Mouse (Mus musculus) heart, postnatal 25 days (tissue): ENCODE measurements around the gene Ltv1. TPM values are rescaled to one million over a fixed set of nuclear protein-coding genes. Genes with fewer than 3 reads are reported as not detected.

Experiments used
- DNase-seq: peaks from one replicate; pipeline ENCODE4 v3.0.0; 2022; ENCODE audit warnings: low spot score
- intact Hi-C: fragments of 180-260 bp; cut with DNase I; formaldehyde crosslinking; loops from one replicate; pipeline ENCODE4 v1.15.1; 2025
- total RNA-seq, 2 experiments: library from RNA; stranded (reverse); gene quantifications; 2 replicates each; pipeline ENCODE4 v1.2.3; 2021

The Ltv1 gene
- total RNA-seq, 2 experiments from 2014 or later = 22.9 to 25.0 TPM

DNA sequence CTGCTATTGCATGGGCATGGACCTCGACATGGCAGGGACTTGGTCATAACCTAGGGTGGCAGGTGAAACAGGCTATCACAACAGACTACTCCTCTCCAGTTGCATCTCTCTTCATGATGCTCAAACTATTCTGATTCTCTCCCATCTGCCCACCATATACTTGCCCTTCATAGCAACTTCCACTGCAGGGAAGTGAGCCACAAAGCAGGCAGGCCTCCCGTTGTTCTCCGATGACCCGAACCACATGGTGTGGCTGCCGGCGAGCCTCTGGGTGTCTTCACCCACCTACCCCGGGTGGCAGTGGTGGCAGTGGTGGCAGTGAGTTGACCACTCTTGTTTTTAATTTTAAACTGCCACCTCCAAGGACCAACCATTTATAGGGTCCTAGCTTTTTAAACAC is 57.2 kb downstream of the Ltv1 start:
- intact Hi-C loops = no loop called here
- no peak for DNase-seq

DNA sequence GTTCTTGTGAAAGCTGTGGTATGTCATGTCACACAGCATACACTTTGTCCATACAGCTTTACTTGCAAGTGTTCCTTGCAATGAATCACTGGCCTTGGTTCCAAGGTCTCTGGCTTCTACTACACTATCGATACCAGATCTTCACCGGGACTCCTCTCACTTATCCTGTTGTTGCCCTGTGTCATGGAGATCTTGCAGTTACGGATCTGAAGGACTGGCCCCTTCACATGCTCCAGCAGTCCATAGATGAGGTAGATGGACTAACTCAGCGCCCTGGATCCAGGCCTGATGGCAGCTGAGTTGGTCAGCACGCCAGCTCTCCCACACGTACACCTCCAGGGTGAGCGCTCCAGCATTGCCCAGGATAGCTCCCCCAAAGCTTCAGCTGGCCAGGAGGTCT is 57.7 kb downstream of the Ltv1 start:
- intact Hi-C loops = no loop called here
- DNase-seq = no peak

DNA sequence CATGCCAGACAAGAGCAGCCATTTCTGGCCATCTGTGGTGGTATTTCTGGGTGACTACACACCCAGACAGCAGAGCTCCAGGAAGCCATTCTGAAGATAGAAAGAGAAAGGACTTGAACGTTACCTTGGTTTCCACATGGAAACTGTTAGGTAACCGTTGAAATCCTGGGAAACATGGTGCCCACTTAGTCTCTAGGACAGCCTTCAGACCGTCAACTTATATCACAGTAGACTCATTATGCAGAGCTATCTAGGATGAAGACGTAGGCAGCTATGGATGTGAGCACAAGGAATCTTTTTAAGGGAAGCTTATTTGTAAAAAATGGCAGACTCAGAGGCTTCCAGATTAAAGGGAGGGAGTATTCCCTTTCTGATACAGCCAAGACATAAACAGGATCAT is 59.1 kb downstream of the Ltv1 start:
- intact Hi-C loops = no loop called here

More for the DNA sequence above, 59.1 kb downstream of the Ltv1 start:
- DNase-seq = no peak

Other genes starting within 250 kb of the Ltv1 start
- 1 to 10 TPM; 1.7 to 2.2 TPM for gene Stx11, start 228.9 kb downstream of the Ltv1 start, total RNA-seq
- 1 to 10 TPM; 6.3 to 6.9 TPM for gene Sf3b5, start 187.8 kb downstream of the Ltv1 start, total RNA-seq
- 10 to 100 TPM in 1 of 2 experiments, 1 to 10 TPM in 1; 9.6 to 12.4 TPM for gene Plagl1, start 132.7 kb downstream of the Ltv1 start, total RNA-seq
- gene Zc2hc1b, start 15.1 kb downstream of the Ltv1 start, total RNA-seq = not detected